Mouse (Mus musculus): ENCODE results near the gene Akap12. TPM values are rescaled to one million over a fixed set of nuclear protein-coding genes. Genes with fewer than 3 reads are reported as not detected.

The Akap12 gene
- polyA plus RNA-seq, 1 experiment from 2014 or later, result 71.4 TPM

GRCm38 (mm10) chr10:4370105-4370504 is 103.9 kb downstream of the Akap12 start:
- WGBS, result 90% methylated on average over 11 of the region's 11 CpGs
- H3K27me3 ChIP-seq (ENCODE audit: control insufficient read depth, insufficient read depth, low read length), result no peaks in the 10 kb centered on the region
- H3K27ac ChIP-seq (ENCODE audit: low read length), result no peak overlapping the region
- H3K4me1 ChIP-seq (ENCODE audit: control insufficient read depth, insufficient read depth, low read length), result peaks cover under 1% of the 10 kb centered on the region; the same call in 1 of the 2 replicates
- no peak for ATAC-seq (ENCODE audit: insufficient read depth, low FRiP score)
- H3K4me3 ChIP-seq (replicated peaks; ENCODE audit: low read length), result no peak overlapping the region
- 0 out of 2 replicates have a peak, but pooled peaks cover 12% of the 10 kb centered on the region for H3K36me3 ChIP-seq (ENCODE audit: control insufficient read depth, insufficient read depth, low read length)
- no peak overlapping the region for H3K9ac ChIP-seq (ENCODE audit: low read length)
- no peak overlapping the region for H3K4me2 ChIP-seq (ENCODE audit: low read depth, low read length)
- no peaks in the 10 kb centered on the region for H3K9me3 ChIP-seq (replicated peaks; ENCODE audit: control insufficient read depth, low read length)

DNA sequence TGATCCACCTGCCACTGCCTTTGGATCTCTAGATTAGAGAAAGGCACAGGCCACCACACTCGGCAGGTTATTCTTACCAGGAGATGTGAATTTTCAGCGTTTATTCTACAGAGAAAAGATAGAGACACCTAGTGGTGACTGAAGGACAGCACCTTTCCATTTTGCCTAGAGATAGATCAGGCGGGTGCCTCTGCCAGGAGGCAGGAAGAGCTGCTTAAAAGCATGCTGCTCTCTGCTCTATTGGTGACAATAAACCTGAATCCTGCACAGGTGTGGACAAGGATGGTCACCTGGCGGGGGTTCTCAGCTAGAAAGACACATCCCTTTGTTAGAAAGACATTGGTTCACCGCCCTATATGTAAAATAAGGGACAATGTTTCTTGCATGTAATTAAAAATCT is 105.8 kb downstream of the Akap12 start:
- 0 out of 2 replicates have a peak, but pooled peaks cover 12% of the 10 kb centered on the region for H3K36me3 ChIP-seq (ENCODE audit: control insufficient read depth, insufficient read depth, low read length)
- no peak for ATAC-seq (ENCODE audit: insufficient read depth, low FRiP score)
- H3K9me3 ChIP-seq (replicated peaks; ENCODE audit: control insufficient read depth, low read length), result no peaks in the 10 kb centered on the region
- H3K4me1 ChIP-seq (ENCODE audit: control insufficient read depth, insufficient read depth, low read length), result peaks cover 13% of the 10 kb centered on the region; the same call in 1 of the 2 replicates
- no peak overlapping the region for H3K9ac ChIP-seq (ENCODE audit: low read length)
- no peak overlapping the region for H3K4me3 ChIP-seq (replicated peaks; ENCODE audit: low read length)
- 45% methylated on average over 5 of the region's 5 CpGs for WGBS
- H3K27ac ChIP-seq (ENCODE audit: low read length), result no peak overlapping the region
- no peaks in the 10 kb centered on the region for H3K27me3 ChIP-seq (ENCODE audit: control insufficient read depth, insufficient read depth, low read length)
- no peak overlapping the region for H3K4me2 ChIP-seq (ENCODE audit: low read depth, low read length)

DNA sequence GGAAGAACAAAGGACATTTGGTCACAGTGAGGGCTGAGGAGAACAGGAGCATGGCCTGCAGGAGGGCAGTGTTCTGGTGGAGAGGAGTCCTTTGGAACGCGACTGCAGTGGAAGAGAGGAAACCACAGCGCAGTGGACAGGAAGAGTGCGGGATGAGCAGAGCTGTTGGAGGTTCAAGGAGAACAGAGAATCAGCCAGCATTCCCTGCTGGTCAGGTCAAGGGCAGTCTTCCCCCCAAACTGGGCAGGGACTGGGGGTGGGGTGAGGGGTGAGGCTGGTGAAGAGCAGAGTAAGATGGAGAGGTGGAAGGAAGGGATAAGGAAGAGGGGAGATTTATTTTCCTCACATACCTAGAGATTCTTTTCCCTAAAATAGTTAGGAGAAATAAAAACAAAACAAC is 107.4 kb downstream of the Akap12 start:
- no peak for ATAC-seq (ENCODE audit: insufficient read depth, low FRiP score)
- H3K9me3 ChIP-seq (replicated peaks; ENCODE audit: control insufficient read depth, low read length), result no peaks in the 10 kb centered on the region
- no peaks in the 10 kb centered on the region for H3K27me3 ChIP-seq (ENCODE audit: control insufficient read depth, insufficient read depth, low read length)
- no peak overlapping the region for H3K9ac ChIP-seq (ENCODE audit: low read length)
- no peak overlapping the region for H3K4me3 ChIP-seq (replicated peaks; ENCODE audit: low read length)
- peaks cover 15% of the 10 kb centered on the region; the same call in 1 of the 2 replicates for H3K4me1 ChIP-seq (ENCODE audit: control insufficient read depth, insufficient read depth, low read length)
- no peak overlapping the region for H3K4me2 ChIP-seq (ENCODE audit: low read depth, low read length)
- H3K36me3 ChIP-seq (ENCODE audit: control insufficient read depth, insufficient read depth, low read length), result 0 out of 2 replicates have a peak, but pooled peaks cover 7% of the 10 kb centered on the region
- WGBS, result 85% methylated on average over 4 of the region's 4 CpGs
- H3K27ac ChIP-seq (ENCODE audit: low read length), result no peak overlapping the region

- H3K27ac ChIP-seq (ENCODE audit: low read length), result no peak overlapping the region
- 88% methylated on average over 7 of the region's 7 CpGs for WGBS
- no peaks in the 10 kb centered on the region for H3K9me3 ChIP-seq (replicated peaks; ENCODE audit: control insufficient read depth, low read length)
- H3K36me3 ChIP-seq (ENCODE audit: control insufficient read depth, insufficient read depth, low read length), result 0 out of 2 replicates have a peak, but pooled peaks cover under 1% of the 10 kb centered on the region
- H3K9ac ChIP-seq (ENCODE audit: low read length), result no peak overlapping the region
- H3K4me1 ChIP-seq (ENCODE audit: control insufficient read depth, insufficient read depth, low read length), result peaks cover 15% of the 10 kb centered on the region; the same call in 1 of the 2 replicates
- ATAC-seq (ENCODE audit: insufficient read depth, low FRiP score), result no peak
- H3K4me3 ChIP-seq (replicated peaks; ENCODE audit: low read length), result no peak overlapping the region
- no peak overlapping the region for H3K4me2 ChIP-seq (ENCODE audit: low read depth, low read length)
- H3K27me3 ChIP-seq (ENCODE audit: control insufficient read depth, insufficient read depth, low read length), result no peaks in the 10 kb centered on the region
Observed at GRCm38 (mm10) chr10:4374239-4374638, 108.1 kb downstream of the Akap12 start.

GRCm38 (mm10) chr10:4374734-4375133 is 108.6 kb downstream of the Akap12 start:
- Histone ChIP-seq H3K27ac (ENCODE audit: low read length) (no peak overlapping the region), H3K36me3 (ENCODE audit: control insufficient read depth, insufficient read depth, low read length) (no peaks in the 10 kb centered on the region), H3K9me3 (replicated peaks; ENCODE audit: control insufficient read depth, low read length) (no peaks in the 10 kb centered on the region), H3K4me1 (ENCODE audit: control insufficient read depth, insufficient read depth, low read length) (peaks cover 15% of the 10 kb centered on the region; the same call in 1 of the 2 replicates), H3K27me3 (ENCODE audit: control insufficient read depth, insufficient read depth, low read length) (no peaks in the 10 kb centered on the region), H3K4me2 (ENCODE audit: low read depth, low read length) (no peak overlapping the region), H3K4me3 (replicated peaks; ENCODE audit: low read length) (no peak overlapping the region), H3K9ac (ENCODE audit: low read length) (no peak overlapping the region)
- no peak for ATAC-seq (ENCODE audit: insufficient read depth, low FRiP score)
- WGBS, result 78% methylated on average over 4 of the region's 4 CpGs

DNA sequence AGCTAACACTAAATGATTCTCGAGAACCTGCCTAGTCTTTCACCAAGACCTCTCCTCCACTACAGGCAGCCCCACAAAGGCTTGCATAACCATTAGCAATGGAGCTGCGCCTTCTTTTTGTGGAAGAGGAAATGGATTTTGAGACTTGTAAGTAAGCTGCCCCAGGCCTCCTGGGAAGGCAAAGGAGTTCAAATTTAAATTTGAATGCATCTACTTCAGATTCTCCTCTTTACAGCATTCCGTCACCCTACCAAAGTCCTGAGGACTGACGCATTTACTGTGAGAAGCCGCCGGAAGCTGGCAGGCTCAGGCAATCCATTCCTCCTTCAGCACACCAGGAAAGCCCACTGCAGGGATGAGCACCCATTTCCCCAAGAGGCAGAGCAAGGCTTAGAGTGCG is 109.1 kb downstream of the Akap12 start:
- Histone ChIP-seq H3K4me2 (ENCODE audit: low read depth, low read length) (no peak overlapping the region), H3K27me3 (ENCODE audit: control insufficient read depth, insufficient read depth, low read length) (no peaks in the 10 kb centered on the region), H3K4me1 (ENCODE audit: control insufficient read depth, insufficient read depth, low read length) (peaks cover 15% of the 10 kb centered on the region; the same call in 1 of the 2 replicates), H3K4me3 (replicated peaks; ENCODE audit: low read length) (no peak overlapping the region), H3K36me3 (ENCODE audit: control insufficient read depth, insufficient read depth, low read length) (no peaks in the 10 kb centered on the region), H3K9ac (ENCODE audit: low read length) (peak overlapping the region; percentile 18; the same call in 1 of the 2 replicates), H3K27ac (ENCODE audit: low read length) (peak overlapping the region; percentile 38), H3K9me3 (replicated peaks; ENCODE audit: control insufficient read depth, low read length) (no peaks in the 10 kb centered on the region)
- ATAC-seq (ENCODE audit: insufficient read depth, low FRiP score), result no peak
- 63% methylated on average over 7 of the region's 7 CpGs for WGBS

GRCm38 (mm10) chr10:4376461-4376860 is 110.3 kb downstream of the Akap12 start:
- peaks cover 18% of the 10 kb centered on the region; the same call in 1 of the 2 replicates for H3K4me1 ChIP-seq (ENCODE audit: control insufficient read depth, insufficient read depth, low read length)
- H3K27me3 ChIP-seq (ENCODE audit: control insufficient read depth, insufficient read depth, low read length), result no peaks in the 10 kb centered on the region
- H3K27ac ChIP-seq (ENCODE audit: low read length), result peak overlapping the region; percentile 51
- ATAC-seq (ENCODE audit: insufficient read depth, low FRiP score), result peak; percentile 77
- H3K4me3 ChIP-seq (replicated peaks; ENCODE audit: low read length), result no peak overlapping the region
- no peaks in the 10 kb centered on the region for H3K9me3 ChIP-seq (replicated peaks; ENCODE audit: control insufficient read depth, low read length)
- 43% methylated on average over 7 of the region's 7 CpGs for WGBS
- H3K9ac ChIP-seq (ENCODE audit: low read length), result no peak overlapping the region
- no peak overlapping the region for H3K4me2 ChIP-seq (ENCODE audit: low read depth, low read length)
- no peaks in the 10 kb centered on the region for H3K36me3 ChIP-seq (ENCODE audit: control insufficient read depth, insufficient read depth, low read length)

- no peaks in the 10 kb centered on the region for H3K36me3 ChIP-seq (ENCODE audit: control insufficient read depth, insufficient read depth, low read length)
- peak overlapping the region; percentile 51; the same call in 1 of the 2 replicates for H3K27ac ChIP-seq (ENCODE audit: low read length)
- 65% methylated on average over 7 of the region's 7 CpGs for WGBS
- H3K4me2 ChIP-seq (ENCODE audit: low read depth, low read length), result no peak overlapping the region
- ATAC-seq (ENCODE audit: insufficient read depth, low FRiP score), result peak; percentile 15; the same call in 1 of the 2 replicates
- no peaks in the 10 kb centered on the region for H3K9me3 ChIP-seq (replicated peaks; ENCODE audit: control insufficient read depth, low read length)
- no peaks in the 10 kb centered on the region for H3K27me3 ChIP-seq (ENCODE audit: control insufficient read depth, insufficient read depth, low read length)
- peaks cover 18% of the 10 kb centered on the region; the same call in 1 of the 2 replicates for H3K4me1 ChIP-seq (ENCODE audit: control insufficient read depth, insufficient read depth, low read length)
- H3K4me3 ChIP-seq (replicated peaks; ENCODE audit: low read length), result no peak overlapping the region
- no peak overlapping the region for H3K9ac ChIP-seq (ENCODE audit: low read length)
Observed at GRCm38 (mm10) chr10:4376931-4377330, 110.8 kb downstream of the Akap12 start.

GRCm38 (mm10) chr10:4380748-4381147 is 114.6 kb downstream of the Akap12 start:
- H3K4me2 ChIP-seq (ENCODE audit: low read depth, low read length), result no peak overlapping the region
- no peak overlapping the region for H3K27ac ChIP-seq (ENCODE audit: low read length)
- no peak for ATAC-seq (ENCODE audit: insufficient read depth, low FRiP score)
- H3K27me3 ChIP-seq (ENCODE audit: control insufficient read depth, insufficient read depth, low read length), result no peaks in the 10 kb centered on the region
- 76% methylated on average over 5 of the region's 5 CpGs for WGBS
- H3K9me3 ChIP-seq (replicated peaks; ENCODE audit: control insufficient read depth, low read length), result no peaks in the 10 kb centered on the region
- H3K9ac ChIP-seq (ENCODE audit: low read length), result no peak overlapping the region
- no peaks in the 10 kb centered on the region for H3K36me3 ChIP-seq (ENCODE audit: control insufficient read depth, insufficient read depth, low read length)
- H3K4me1 ChIP-seq (ENCODE audit: control insufficient read depth, insufficient read depth, low read length), result peaks cover 17% of the 10 kb centered on the region; the same call in 1 of the 2 replicates
- H3K4me3 ChIP-seq (replicated peaks; ENCODE audit: low read length), result no peak overlapping the region
